Mouse (Mus musculus) embryonic facial prominence, embryonic 13.5 days (tissue): ENCODE results near the gene 1700109H08Rik. TPM values are rescaled to one million over a fixed set of nuclear protein-coding genes. Genes with fewer than 3 reads are reported as not detected.
A peak's percentile ranks its signal among the peaks of the same experiment; 100 is the strongest.

Experiments
- ATAC-seq: fragments of 200-750 bp; cut with Nextera tagmentation; 2 replicates; pipeline ENCODE4 v1.8.0; 2017; ENCODE audit warnings: low read depth; ENCODE audit not compliant: insufficient number of reproducible peaks, insufficient read depth, low FRiP score, low TSS enrichment
- H3K27ac ChIP-seq: fragments of 300-500 bp; sonication (generic); 2 replicates; pipeline ENCODE4 v1.5.1; 2015; ENCODE audit warnings: moderate library complexity, mild to moderate bottlenecking, inconsistent platforms
- H3K27me3 ChIP-seq: fragments of 300-500 bp; sonication (generic); 2 replicates; pipeline ENCODE4 v1.6.1; 2015; ENCODE audit warnings: mild to moderate bottlenecking, inconsistent platforms
- H3K36me3 ChIP-seq: fragments of 300-500 bp; sonication (generic); 2 replicates; pipeline ENCODE4 v1.6.1; 2015; ENCODE audit warnings: mild to moderate bottlenecking, inconsistent platforms
- H3K4me1 ChIP-seq: fragments of 300-500 bp; sonication (generic); 2 replicates; pipeline ENCODE4 v1.6.1; 2015; ENCODE audit warnings: inconsistent platforms
- H3K4me2 ChIP-seq: fragments of 300-500 bp; sonication (generic); 2 replicates; pipeline ENCODE4 v1.6.1; 2015; ENCODE audit warnings: moderate library complexity, mild to moderate bottlenecking, inconsistent platforms
- H3K4me3 ChIP-seq: fragments of 300-500 bp; sonication (generic); 2 replicates; pipeline ENCODE4 v1.5.1; 2015; ENCODE audit warnings: mild to moderate bottlenecking, inconsistent platforms
- H3K9ac ChIP-seq: fragments of 300-500 bp; sonication (generic); 2 replicates; pipeline ENCODE4 v1.6.1; 2015; ENCODE audit warnings: mild to moderate bottlenecking, inconsistent platforms
- H3K9me3 ChIP-seq: fragments of 300-500 bp; sonication (generic); 2 replicates; pipeline ENCODE4 v1.6.1; 2016; ENCODE audit warnings: inconsistent platforms
- WGBS: fragments of 180-500 bp; shearing (Covaris S2); methylation state at CpG from one replicate; pipeline ENCODE4 v1.1.7; 2015; ENCODE audit warnings: mixed read lengths; 5-methylcytosine and 5-hydroxymethylcytosine counted together
- polyA plus RNA-seq: library from polyadenylated mRNA; unstranded; fragments of >200 nt; fragmentation: Nextera tagmentation; extraction: Ambion mirVana; gene quantifications from 2 replicates; pipeline ENCODE4 v1.2.1, GENCODE M21; 2015

The 1700109H08Rik gene
- polyA plus RNA-seq, 1 experiment from 2014 or later, result 3.5 TPM

DNA sequence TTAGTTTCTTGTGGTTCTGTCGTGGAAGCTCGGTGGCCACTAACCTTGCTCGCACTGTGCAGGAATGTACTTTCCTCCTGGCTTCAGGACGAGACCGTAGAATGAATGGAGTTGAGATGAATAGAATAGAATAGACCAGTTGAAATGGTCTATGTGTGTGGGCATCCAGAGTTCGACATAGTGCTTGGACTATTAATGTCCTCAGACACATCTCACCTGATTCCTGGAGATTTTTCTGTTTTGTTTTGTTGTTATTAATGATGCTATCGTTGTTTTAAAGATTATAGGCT lies 26.9 kb upstream of the 1700109H08Rik start:
- ATAC-seq, result no peak
- Histone ChIP-seq H3K4me1 (peaks cover 10% of the 10 kb centered on the region), H3K4me2 (peak overlapping the region; percentile 70), H3K27me3 (no peaks in the 10 kb centered on the region), H3K36me3 (peaks cover 11% of the 10 kb centered on the region), H3K27ac (no peak overlapping the region), H3K4me3 (peak overlapping the region; percentile 93), H3K9ac (peak overlapping the region; percentile 96), H3K9me3 (no peaks in the 10 kb centered on the region)
- WGBS, result 11% methylated on average over 7 of the region's 7 CpGs

- Histone ChIP-seq H3K9ac (no peak overlapping the region), H3K4me2 (no peak overlapping the region), H3K4me1 (peaks cover 10% of the 10 kb centered on the region), H3K27ac (no peak overlapping the region), H3K4me3 (no peak overlapping the region), H3K36me3 (peaks cover 11% of the 10 kb centered on the region), H3K27me3 (no peaks in the 10 kb centered on the region), H3K9me3 (no peaks in the 10 kb centered on the region)
- ATAC-seq, result no peak
- WGBS, result 88% methylated on average over 1 of the region's 1 CpGs
Measured at GRCm38 (mm10) chr5:3546226-3546625, 25.1 kb upstream of the 1700109H08Rik start.

DNA sequence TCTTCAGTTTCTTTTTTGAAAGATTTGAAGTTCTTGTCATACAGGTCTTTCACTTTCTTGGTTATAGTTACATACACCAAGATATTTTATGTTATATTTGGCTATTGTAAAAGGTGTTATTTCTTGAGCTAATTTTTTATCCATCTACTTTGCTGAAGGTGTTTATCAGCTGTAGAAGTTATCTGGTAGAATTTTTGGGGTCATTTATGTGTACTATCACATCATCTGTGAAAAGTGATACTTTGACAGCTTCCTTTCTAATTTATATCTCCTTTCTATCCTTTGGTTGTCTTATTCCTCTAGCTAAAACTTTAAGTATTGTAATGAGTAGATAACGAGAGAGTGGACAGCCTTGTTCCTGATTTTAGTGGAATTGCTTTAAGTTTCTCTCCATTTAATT lies 19.9 kb upstream of the 1700109H08Rik start:
- Histone ChIP-seq H3K4me1 (no peaks in the 10 kb centered on the region), H3K36me3 (peaks cover 28% of the 10 kb centered on the region), H3K4me3 (no peak overlapping the region), H3K4me2 (no peak overlapping the region), H3K27ac (no peak overlapping the region), H3K27me3 (no peaks in the 10 kb centered on the region), H3K9ac (no peak overlapping the region), H3K9me3 (no peaks in the 10 kb centered on the region)
- WGBS, result 96% methylated on average over 1 of the region's 1 CpGs
- no peak for ATAC-seq

DNA sequence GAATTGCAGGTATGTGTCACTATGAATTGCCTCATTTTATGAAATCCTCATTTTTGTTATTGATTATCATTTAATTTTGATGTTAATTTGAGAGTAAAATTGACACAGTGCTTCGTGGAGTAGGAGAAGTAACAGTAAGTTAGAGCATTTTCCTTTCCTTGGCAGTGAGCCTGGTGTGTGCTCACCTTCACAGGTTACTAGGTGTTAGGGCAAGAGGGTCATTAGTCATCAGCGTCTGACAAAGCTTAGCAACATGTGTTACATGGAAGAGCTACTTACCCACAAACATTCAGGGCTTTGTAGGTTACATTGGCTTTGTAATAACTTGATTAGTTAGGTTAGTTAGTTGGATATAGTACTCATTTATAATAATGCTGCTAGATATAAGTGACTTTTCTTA lies 17.2 kb upstream of the 1700109H08Rik start:
- ATAC-seq, result no peak
- Histone ChIP-seq H3K36me3 (peaks cover 38% of the 10 kb centered on the region), H3K9me3 (no peaks in the 10 kb centered on the region)

GRCm38 (mm10) chr5:3574825-3575224 lies 3.5 kb downstream of the 1700109H08Rik start:
- H3K36me3 ChIP-seq, result peaks cover 97% of the 10 kb centered on the region
- no peak for ATAC-seq
- H3K4me1 ChIP-seq, result no peaks in the 10 kb centered on the region
- H3K27me3 ChIP-seq, result no peaks in the 10 kb centered on the region
- H3K9ac ChIP-seq, result no peak overlapping the region
- H3K4me3 ChIP-seq, result no peak overlapping the region
- no peak overlapping the region for H3K4me2 ChIP-seq
- 90% methylated on average over 2 of the region's 2 CpGs for WGBS
- 0 out of 2 replicates have a peak, but pooled peaks cover 3% of the 10 kb centered on the region for H3K9me3 ChIP-seq
- no peak overlapping the region for H3K27ac ChIP-seq

More for the DNA sequence above, 17.2 kb upstream of the 1700109H08Rik start:
- no peak overlapping the region for H3K4me3 ChIP-seq
- no peak overlapping the region for H3K4me2 ChIP-seq
- no peaks in the 10 kb centered on the region for H3K4me1 ChIP-seq
- 89% methylated on average over 2 of the region's 2 CpGs for WGBS
- no peaks in the 10 kb centered on the region for H3K27me3 ChIP-seq
- H3K27ac ChIP-seq, result no peak overlapping the region
- no peak overlapping the region for H3K9ac ChIP-seq

DNA sequence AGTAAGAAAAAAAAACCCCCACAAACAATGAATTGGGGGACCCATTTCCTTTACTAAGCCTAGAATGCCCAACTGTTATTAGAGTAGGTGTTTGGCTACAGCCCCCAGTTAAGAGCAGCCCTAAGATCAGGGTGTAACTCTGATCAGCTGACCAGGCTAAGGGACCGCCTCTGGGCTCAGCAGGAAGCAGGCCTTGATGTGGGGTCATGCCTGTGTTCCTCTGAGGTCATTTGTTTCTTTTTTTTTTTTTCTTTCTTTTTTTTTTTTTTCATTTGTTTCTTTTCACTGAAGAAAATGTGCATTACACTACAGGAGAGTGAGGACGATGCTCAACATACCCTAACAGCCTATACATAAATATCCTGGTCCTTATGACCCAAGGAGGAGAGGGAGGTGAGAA lies 6.6 kb downstream of the 1700109H08Rik start:
- peaks cover 93% of the 10 kb centered on the region for H3K36me3 ChIP-seq
- no peak overlapping the region for H3K27ac ChIP-seq
- H3K27me3 ChIP-seq, result no peaks in the 10 kb centered on the region
- 0 out of 2 replicates have a peak, but pooled peaks cover 3% of the 10 kb centered on the region for H3K9me3 ChIP-seq
- no peak for ATAC-seq
- WGBS, result 93% methylated on average over 2 of the region's 2 CpGs
- no peak overlapping the region for H3K9ac ChIP-seq
- no peak overlapping the region for H3K4me2 ChIP-seq
- no peak overlapping the region for H3K4me3 ChIP-seq
- no peaks in the 10 kb centered on the region for H3K4me1 ChIP-seq

DNA sequence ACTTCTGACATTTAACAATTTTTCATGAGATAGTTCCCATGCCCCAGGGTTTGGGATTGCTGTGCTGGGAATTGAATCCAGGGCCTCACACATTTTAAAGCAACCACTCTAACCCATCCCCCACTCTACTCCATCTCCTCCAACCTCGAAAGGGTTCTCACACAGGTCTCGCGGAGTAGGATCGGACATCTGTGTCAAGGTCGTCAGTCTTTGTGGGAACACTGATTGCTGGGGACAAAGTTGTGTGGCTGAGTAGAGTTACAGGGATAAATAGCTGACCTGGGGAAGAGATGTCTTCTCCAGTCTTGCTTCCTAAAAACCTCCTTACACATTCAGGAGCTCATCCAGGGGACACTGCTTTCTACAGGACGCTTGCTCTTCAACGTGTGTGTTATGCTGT lies 7.7 kb downstream of the 1700109H08Rik start:
- H3K9ac ChIP-seq, result no peak overlapping the region
- WGBS, result 94% methylated on average over 7 of the region's 7 CpGs
- no peaks in the 10 kb centered on the region for H3K4me1 ChIP-seq
- peaks cover 91% of the 10 kb centered on the region for H3K36me3 ChIP-seq
- H3K27me3 ChIP-seq, result no peaks in the 10 kb centered on the region
- no peaks in the 10 kb centered on the region for H3K9me3 ChIP-seq
- no peak overlapping the region for H3K4me3 ChIP-seq
- ATAC-seq, result no peak
- no peak overlapping the region for H3K27ac ChIP-seq
- no peak overlapping the region for H3K4me2 ChIP-seq

DNA sequence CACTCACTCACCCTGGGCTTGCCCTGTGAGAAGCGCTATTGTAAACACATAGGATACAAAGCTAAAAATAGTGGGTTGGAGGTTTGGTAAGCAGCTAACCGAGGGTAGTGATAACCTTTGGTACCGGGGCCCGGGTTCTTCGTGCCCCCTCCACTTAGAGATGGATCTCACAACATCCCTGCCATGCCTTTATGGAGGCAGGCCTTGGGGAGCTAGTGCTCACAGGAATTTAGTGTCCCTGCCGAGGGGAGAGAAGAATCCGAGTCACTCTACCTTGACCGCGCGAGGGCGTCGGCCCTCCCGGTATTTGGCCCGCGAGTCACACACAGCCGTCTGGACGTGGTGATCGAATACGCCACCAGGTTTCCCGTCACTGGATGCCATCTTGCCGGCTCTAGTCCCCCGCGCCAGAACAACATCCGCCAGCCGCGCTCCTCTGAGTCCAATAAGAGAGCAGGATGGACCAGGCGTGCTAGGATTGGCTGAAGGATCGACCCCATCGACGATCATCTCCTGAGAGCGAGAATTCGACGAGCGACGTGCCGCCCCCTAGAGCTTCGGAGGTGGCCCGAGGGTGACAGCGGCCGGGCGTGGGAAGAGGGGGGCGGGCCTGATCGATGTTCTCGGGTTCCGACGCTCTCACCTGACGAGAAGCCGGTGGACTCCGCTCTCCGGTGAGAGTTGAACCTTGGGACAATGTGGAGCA lies 24.5 kb downstream of the 1700109H08Rik start, which contains the start of gene Pex1:
Gene Pex1, plus strand, starts transcription at position 374 of the 706 bp plus-strand sequence.
- Histone ChIP-seq H3K4me2 (peak within 1 kb of the TSS; percentile 85), H3K9ac (peak within 1 kb of the TSS; percentile 70), H3K4me3 (peak within 1 kb of the TSS; percentile 60), H3K36me3 (peaks cover 18% of the 10 kb centered on the region), H3K4me1 (peaks cover 15% of the 10 kb centered on the region), H3K27ac (0 out of 2 replicates have a peak within 1 kb of the TSS, but pooled peaks have one; percentile 35), H3K27me3 (no peaks in the 10 kb centered on the region), H3K9me3 (no peaks in the 10 kb centered on the region)
- peak; percentile 97 for ATAC-seq
- under 1% methylated on average over 50 of the region's 50 CpGs for WGBS

DNA sequence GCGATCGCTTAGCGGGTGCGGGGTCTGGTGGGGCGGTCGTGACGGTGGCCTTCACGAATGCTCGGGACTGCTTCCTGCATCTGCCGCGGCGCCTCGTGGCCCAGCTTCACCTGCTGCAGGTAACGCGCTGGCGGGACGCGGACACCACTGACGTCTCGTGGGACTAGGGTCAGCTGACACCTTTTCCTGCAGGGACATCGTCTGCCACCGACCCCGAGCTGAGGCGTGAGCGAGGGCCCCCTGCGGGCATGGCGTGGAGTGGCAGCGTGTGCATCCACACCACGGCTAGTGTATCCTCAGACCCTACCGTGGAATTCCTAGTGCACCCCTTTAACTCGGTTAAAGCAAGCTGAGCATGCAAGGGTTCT lies 25.0 kb downstream of the 1700109H08Rik start, which contains the start of gene Rbm48:
Gene Rbm48, minus strand, starts transcription at position 187 of the 368 bp plus-strand sequence.
- Histone ChIP-seq H3K9me3 (no peaks in the 10 kb centered on the region), H3K9ac (peak within 1 kb of the TSS; percentile 70), H3K36me3 (peaks cover 13% of the 10 kb centered on the region), H3K4me3 (peak within 1 kb of the TSS; percentile 60), H3K4me1 (peaks cover 15% of the 10 kb centered on the region), H3K27ac (0 out of 2 replicates have a peak within 1 kb of the TSS, but pooled peaks have one; percentile 35), H3K4me2 (peak within 1 kb of the TSS; percentile 85), H3K27me3 (no peaks in the 10 kb centered on the region)
- WGBS, result under 1% methylated on average over 31 of the region's 31 CpGs
- peak; percentile 82 for ATAC-seq

GRCm38 (mm10) chr5:3597171-3597570 lies 25.8 kb downstream of the 1700109H08Rik start:
- Histone ChIP-seq H3K27ac (no peak overlapping the region), H3K9ac (peak overlapping the region; percentile 70), H3K4me3 (peak overlapping the region; percentile 60), H3K27me3 (no peaks in the 10 kb centered on the region), H3K9me3 (no peaks in the 10 kb centered on the region), H3K4me1 (peaks cover 15% of the 10 kb centered on the region), H3K36me3 (peaks cover 8% of the 10 kb centered on the region), H3K4me2 (peak overlapping the region; percentile 85)
- no peak for ATAC-seq

GRCm38 (mm10) chr5:3598766-3599165 lies 27.4 kb downstream of the 1700109H08Rik start:
- H3K36me3 ChIP-seq, result peaks cover 7% of the 10 kb centered on the region
- no peak overlapping the region for H3K9ac ChIP-seq
- no peak for ATAC-seq
- H3K9me3 ChIP-seq, result no peaks in the 10 kb centered on the region
- H3K27ac ChIP-seq, result no peak overlapping the region
- H3K4me2 ChIP-seq, result no peak overlapping the region
- no peak overlapping the region for H3K4me3 ChIP-seq
- no peaks in the 10 kb centered on the region for H3K27me3 ChIP-seq
- WGBS, result 90% methylated on average over 5 of the region's 5 CpGs
- peaks cover 15% of the 10 kb centered on the region for H3K4me1 ChIP-seq

DNA sequence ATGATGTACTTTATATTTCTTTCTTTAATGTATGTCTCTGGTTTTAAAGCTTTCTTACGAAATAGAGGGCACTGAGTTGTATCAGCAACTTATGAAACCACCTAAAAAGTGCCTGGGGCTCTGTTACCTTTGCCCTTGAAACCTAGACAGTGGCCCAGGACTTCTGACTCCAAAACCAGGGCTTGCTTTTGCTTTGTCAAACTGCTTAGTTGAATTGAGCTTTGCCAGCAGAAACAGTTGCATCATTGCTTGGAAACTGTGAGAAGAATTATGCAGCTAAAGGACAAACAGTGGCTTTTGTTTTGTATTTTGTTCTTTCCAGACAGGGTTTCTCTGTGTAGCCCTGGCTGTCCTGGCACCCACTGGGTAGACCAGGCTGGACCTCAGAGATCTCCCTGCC lies 28.9 kb downstream of the 1700109H08Rik start:
- no peak overlapping the region for H3K4me3 ChIP-seq
- 82% methylated on average over 1 of the region's 1 CpGs for WGBS
- H3K9me3 ChIP-seq, result no peaks in the 10 kb centered on the region
- H3K27me3 ChIP-seq, result no peaks in the 10 kb centered on the region
- no peak overlapping the region for H3K4me2 ChIP-seq
- H3K4me1 ChIP-seq, result peaks cover 5% of the 10 kb centered on the region
- H3K27ac ChIP-seq, result no peak overlapping the region
- peaks cover 20% of the 10 kb centered on the region for H3K36me3 ChIP-seq
- no peak for ATAC-seq
- no peak overlapping the region for H3K9ac ChIP-seq
